ENCODE assay signal across 8 mouse cellular contexts in genomic region chr11:67921827-67922754, GRCm38 (mm10). TPM values are rescaled to one million over a fixed set of nuclear protein-coding genes. Genes with fewer than 3 reads are reported as not detected.
DNase-seq lines count a peak whose midpoint lies in the region; ATAC-seq and TF ChIP-seq lines count a peak whose summit lies in the region.

Gene Usp43 (minus strand): TSS chr11:67922153.

- in situ Hi-C loops in CH12.LX (cut with MboI; ENCODE audit: low pct_ligation_motif_present, low pct_unique_long_range_greater_than_20kb, low sequenced_read_pairs): no loop called here

- dilution Hi-C loops in CH12.LX (cut with MboI; ENCODE audit: extremely low pct_ligation_motif_present, extremely low pct_unique_long_range_greater_than_20kb, low sequenced_read_pairs): no loop called here

- H3K9me3 ChIP-seq in CH12.LX (replicated peaks; ENCODE audit: low read length): no peaks in the 10 kb centered on the region
- no peaks in the 10 kb centered on the region for H3K9me3 ChIP-seq in forebrain, postnatal 0 days (ENCODE audit: low read length)
- no peaks in the 10 kb centered on the region for H3K9me3 ChIP-seq in hindbrain, embryonic 11.5 days (ENCODE audit: control insufficient read depth, low read length)
- no peaks in the 10 kb centered on the region for H3K9me3 ChIP-seq in limb, embryonic 11.5 days (ENCODE audit: control insufficient read depth, low read length)
- H3K9me3 ChIP-seq in midbrain, embryonic 13.5 days: no peaks in the 10 kb centered on the region

- no peaks in the 10 kb centered on the region for H3K36me3 ChIP-seq in CH12.LX (replicated peaks in 1 of 2; ENCODE audit: control insufficient read depth in 1 of 2, insufficient read depth in 1 of 2, low read length in 1 of 2)
- H3K36me3 ChIP-seq in forebrain, postnatal 0 days (ENCODE audit: insufficient read depth): no peaks in the 10 kb centered on the region
- no peaks in the 10 kb centered on the region for H3K36me3 ChIP-seq in hindbrain, embryonic 11.5 days (ENCODE audit: control insufficient read depth, insufficient read depth, low read length)
- H3K36me3 ChIP-seq in limb, embryonic 11.5 days (ENCODE audit: control insufficient read depth, insufficient read depth, low read length): no peaks in the 10 kb centered on the region
- no peaks in the 10 kb centered on the region for H3K36me3 ChIP-seq in midbrain, embryonic 13.5 days
- peaks cover 1% of the 10 kb centered on the region; the same call in 1 of the 2 replicates for H3K36me3 ChIP-seq in testis, adult 2 months (ENCODE audit: control insufficient read depth, insufficient read depth, low read length)

- peaks cover 3 to 35% of the 10 kb centered on the region in 2 experiments; a peak in 3 of 4 replicates for H3K4me1 ChIP-seq in CH12.LX (ENCODE audit: control insufficient read depth in 1 of 2, insufficient read depth in 2 of 2)
- H3K4me1 ChIP-seq in forebrain, postnatal 0 days (ENCODE audit: insufficient read depth): no peaks in the 10 kb centered on the region
- H3K4me1 ChIP-seq in hindbrain, embryonic 11.5 days (replicated peaks; ENCODE audit: control insufficient read depth, insufficient read depth, low read length): no peaks in the 10 kb centered on the region
- 0 out of 2 replicates have a peak, but pooled peaks cover 3% of the 10 kb centered on the region for H3K4me1 ChIP-seq in limb, embryonic 11.5 days (ENCODE audit: control insufficient read depth, insufficient read depth, low read length)
- H3K4me1 ChIP-seq in midbrain, embryonic 13.5 days (replicated peaks): peaks cover 19% of the 10 kb centered on the region
- peaks cover 13% of the 10 kb centered on the region for H3K4me1 ChIP-seq in testis, adult 2 months (ENCODE audit: control insufficient read depth, insufficient read depth, low read length)

- WGBS in forebrain, postnatal 0 days: 3% methylated on average over 73 of the region's 80 CpGs
- under 1% methylated on average over 76 of the region's 80 CpGs for WGBS in hindbrain, embryonic 11.5 days
- under 1% methylated on average over 67 of the region's 80 CpGs for WGBS in limb, embryonic 11.5 days
- WGBS in midbrain, embryonic 13.5 days: under 1% methylated on average over 75 of the region's 80 CpGs

- peak within 1 kb of the TSS; percentile 16 to 46 (median 41) for H3K4me3 ChIP-seq in CH12.LX (replicated peaks in 1 of 3; ENCODE audit: low read depth in 2 of 3, low read length in 2 of 3, poor library complexity in 1 of 3)
- peak within 1 kb of the TSS; percentile 70 for H3K4me3 ChIP-seq in forebrain, postnatal 0 days (ENCODE audit: low read depth, low read length)
- H3K4me3 ChIP-seq in hindbrain, embryonic 11.5 days (ENCODE audit: low read depth, low read length): peak within 1 kb of the TSS; percentile 78
- peak within 1 kb of the TSS; percentile 71 for H3K4me3 ChIP-seq in limb, embryonic 11.5 days (ENCODE audit: low read depth, low read length)
- H3K4me3 ChIP-seq in midbrain, embryonic 13.5 days (replicated peaks): peak within 1 kb of the TSS; percentile 72
- peak within 1 kb of the TSS; percentile 24 for H3K4me3 ChIP-seq in testis, adult 2 months (ENCODE audit: control insufficient read depth, low read depth, low read length)

- H3K9ac ChIP-seq in CH12.LX (ENCODE audit: insufficient read depth, low read depth): no peak within 1 kb of the TSS
- peak within 1 kb of the TSS; percentile 76 for H3K9ac ChIP-seq in forebrain, postnatal 0 days
- peak within 1 kb of the TSS; percentile 61 for H3K9ac ChIP-seq in hindbrain, embryonic 11.5 days (ENCODE audit: low read depth, low read length)
- peak within 1 kb of the TSS; percentile 55 for H3K9ac ChIP-seq in limb, embryonic 11.5 days (ENCODE audit: low read length)
- H3K9ac ChIP-seq in midbrain, embryonic 13.5 days (replicated peaks): peak within 1 kb of the TSS; percentile 70

- peak within 1 kb of the TSS; percentile 96 for H3K4me2 ChIP-seq in CH12.LX (ENCODE audit: insufficient read depth, low read depth, poor library complexity, severe bottlenecking)
- H3K4me2 ChIP-seq in forebrain, postnatal 0 days (ENCODE audit: low read depth): peak within 1 kb of the TSS; percentile 100
- peak within 1 kb of the TSS; percentile 100 for H3K4me2 ChIP-seq in hindbrain, embryonic 11.5 days (replicated peaks; ENCODE audit: low read depth, low read length)
- H3K4me2 ChIP-seq in limb, embryonic 11.5 days (ENCODE audit: low read depth, severe bottlenecking): peak within 1 kb of the TSS; percentile 100
- peak within 1 kb of the TSS; percentile 100 for H3K4me2 ChIP-seq in midbrain, embryonic 13.5 days (replicated peaks)

- H3K79me2 ChIP-seq in CH12.LX (replicated peaks; ENCODE audit: control insufficient read depth, extremely low read depth, insufficient read depth, poor library complexity, severe bottlenecking): no peaks in the 10 kb centered on the region

- peak; percentile 67 for ATAC-seq in forebrain, postnatal 0 days
- ATAC-seq in hindbrain, embryonic 11.5 days (ENCODE audit: low FRiP score): peak; percentile 63
- peak; percentile 76; the same call in 1 of the 2 replicates for ATAC-seq in limb, embryonic 11.5 days (ENCODE audit: insufficient number of reproducible peaks, low FRiP score, low TSS enrichment, low read depth)
- ATAC-seq in midbrain, embryonic 13.5 days: peak; percentile 74
- no peak; the same call in 1 of the 2 replicates for ATAC-seq in megakaryocyte progenitor cell, adult 5-6 weeks (replicated peaks; ENCODE audit: poor library complexity)

- no peak for TF ChIP-seq EP300 in CH12.LX (IDR thresholded peaks at IDR 0.05; ENCODE audit: low read length)

- H3K27ac ChIP-seq in CH12.LX (ENCODE audit: insufficient read depth, low read depth): no peak within 1 kb of the TSS
- H3K27ac ChIP-seq in forebrain, postnatal 0 days (ENCODE audit: low read depth, low read length): peak within 1 kb of the TSS; percentile 45
- no peak within 1 kb of the TSS for H3K27ac ChIP-seq in hindbrain, embryonic 11.5 days (ENCODE audit: low read depth, low read length)
- H3K27ac ChIP-seq in limb, embryonic 11.5 days (replicated peaks; ENCODE audit: low read depth, low read length): no peak within 1 kb of the TSS
- no peak within 1 kb of the TSS for H3K27ac ChIP-seq in midbrain, embryonic 13.5 days
- H3K27ac ChIP-seq in testis, adult 2 months (ENCODE audit: control insufficient read depth, insufficient read depth, low read depth, low read length): peak within 1 kb of the TSS; percentile 29; the same call in 1 of the 2 replicates

- no peak for DNase-seq in CH12.LX (ENCODE audit: extremely low read depth)
- DNase-seq in adrenal gland, adult 8-10 months: peak; percentile 32
- DNase-seq in forebrain, postnatal 0 days: peak; percentile 26
- DNase-seq in hindbrain, embryonic 11.5 days (ENCODE audit: low spot score): peak; percentile 72
- peak; percentile 68 for DNase-seq in limb, embryonic 11.5 days (ENCODE audit: low spot score)

- peaks cover 53% of the 10 kb centered on the region for H3K27me3 ChIP-seq in CH12.LX (replicated peaks)
- peaks cover 10% of the 10 kb centered on the region for H3K27me3 ChIP-seq in forebrain, postnatal 0 days (ENCODE audit: insufficient read depth, low read length)
- H3K27me3 ChIP-seq in hindbrain, embryonic 11.5 days (ENCODE audit: control insufficient read depth, insufficient read depth, low read length): peaks cover 19% of the 10 kb centered on the region
- H3K27me3 ChIP-seq in limb, embryonic 11.5 days (ENCODE audit: control insufficient read depth, insufficient read depth, low read length): peaks cover 21% of the 10 kb centered on the region
- peaks cover 29% of the 10 kb centered on the region for H3K27me3 ChIP-seq in midbrain, embryonic 13.5 days
- no peaks in the 10 kb centered on the region for H3K27me3 ChIP-seq in testis, adult 2 months (ENCODE audit: control insufficient read depth, insufficient read depth, low read length)

- no peak for TF ChIP-seq RAD21 in CH12.LX (IDR thresholded peaks at IDR 0.05; ENCODE audit: low read depth, low read length)

- no peak for TF ChIP-seq CTCF in CH12.LX (conservative IDR thresholded peaks at IDR 0.05 in 1 of 2, IDR thresholded peaks at IDR 0.05 in 1 of 2; ENCODE audit: low read depth in 2 of 2, low read length in 2 of 2)
- TF ChIP-seq CTCF in forebrain, postnatal 0 days (IDR thresholded peaks at IDR 0.05; ENCODE audit: low read depth): no peak
- no peak for TF ChIP-seq CTCF in testis, adult 2 months (IDR thresholded peaks at IDR 0.05; ENCODE audit: control insufficient read depth, insufficient read depth, insufficient replicate concordance, low read depth, low read length)

- TF ChIP-seq POLR2A in CH12.LX (IDR thresholded peaks at IDR 0.05; ENCODE audit: low read depth, low read length): no peak
- TF ChIP-seq POLR2A in testis, adult 2 months (IDR thresholded peaks at IDR 0.05; ENCODE audit: control insufficient read depth, low read depth, low read length): no peak

TF ChIP-seq in CH12.LX, 34 proteins besides CTCF, POLR2A, EP300 and RAD21:
- no peak for TF ChIP-seq ETS1 (conservative IDR thresholded peaks at IDR 0.05; ENCODE audit: low read depth, low read length)
- no peak for TF ChIP-seq POLR2AphosphoS2 (IDR thresholded peaks at IDR 0.05; ENCODE audit: low read depth, low read length)
- TF ChIP-seq E2F4 (IDR thresholded peaks at IDR 0.05; ENCODE audit: insufficient replicate concordance, low read depth, low read length): no peak
- no peak for TF ChIP-seq RCOR1 (conservative IDR thresholded peaks at IDR 0.05; ENCODE audit: low read depth, low read length)
- TF ChIP-seq MYC (IDR thresholded peaks at IDR 0.05; ENCODE audit: low read depth, low read length): no peak
- no peak for TF ChIP-seq ZNF384 (IDR thresholded peaks at IDR 0.05; ENCODE audit: low read depth, low read length)
- TF ChIP-seq KAT2A (IDR thresholded peaks at IDR 0.05; ENCODE audit: insufficient replicate concordance, low read length): no peak

RNA-seq across cellular contexts. Expression of gene Usp43, which starts in this region (rescaled TPM):
- total RNA-seq in CH12.LX (2012; rRNA removed): not detected in 2 replicates
- total RNA-seq in CH12.LX (2014; rRNA removed): not detected in 2 replicates
- polyA plus RNA-seq in CH12.LX (2012; ENCODE audit: insufficient read length, low read depth): not detected in 2 replicates
- total RNA-seq in adrenal gland, adult 8-10 months (2022): 1 to 10 TPM in 3 of 4 experiments, under 1 TPM in 1; 0.52 to 1.5 (median 1.1) TPM
- 7.0 and 12.3 TPM in 2 replicates for total RNA-seq in forebrain, postnatal 0 days (2014; rRNA removed)
- 3.8 and 4.8 TPM in 2 replicates for polyA plus RNA-seq in forebrain, postnatal 0 days (2015; fragmentation: Nextera tagmentation; extraction: Ambion mirVana)
- polyA plus RNA-seq in hindbrain, embryonic 11.5 days (2014; fragmentation: Nextera tagmentation; extraction: Ambion mirVana): 0.98 and 0.99 TPM in 2 replicates
- polyA plus RNA-seq in limb, embryonic 11.5 days (2014; fragmentation: Nextera tagmentation; extraction: Ambion mirVana): 0.72 and 0.96 TPM in 2 replicates
- polyA plus RNA-seq in midbrain, embryonic 13.5 days (2015; fragmentation: Nextera tagmentation; extraction: Ambion mirVana): 0.13 and 0.23 TPM in 2 replicates
- 1.5 and 1.7 TPM in 2 replicates for polyA plus RNA-seq in testis, adult 2 months (2012; rRNA removed)
- not detected in 2 replicates for total RNA-seq in megakaryocyte progenitor cell, adult 5-6 weeks (2015)
- not detected in 2 replicates for total RNA-seq in megakaryocyte progenitor cell, adult 5-6 weeks (2017)

Comparison
In these comparisons a context has a peak if more than half of its experiments do, and no peak if none do; other contexts are left out.
1. Peak in DNase-seq, ATAC-seq, H3K4me3 ChIP-seq, H3K9ac ChIP-seq and H3K4me2 ChIP-seq in hindbrain, embryonic 11.5 days; RNA of the gene not detected or under 1 TPM.
2. Peak in DNase-seq, ATAC-seq, H3K4me3 ChIP-seq, H3K9ac ChIP-seq and H3K4me2 ChIP-seq in limb, embryonic 11.5 days; RNA of the gene not detected or under 1 TPM.
3. Peak in ATAC-seq, H3K4me3 ChIP-seq, H3K9ac ChIP-seq and H3K4me2 ChIP-seq in midbrain, embryonic 13.5 days; RNA of the gene not detected or under 1 TPM.
4. H3K27ac ChIP-seq: peak in forebrain, postnatal 0 days (single experiment) and testis, adult 2 months (single experiment); none in CH12.LX (single experiment), hindbrain, embryonic 11.5 days (single experiment), limb, embryonic 11.5 days (single experiment) and midbrain, embryonic 13.5 days (single experiment).
5. H3K4me3 ChIP-seq: peak in every context shown above with its lines; median percentile 78 in hindbrain, embryonic 11.5 days; 72 in midbrain, embryonic 13.5 days; 71 in limb, embryonic 11.5 days; 70 in forebrain, postnatal 0 days; 41 in CH12.LX; 24 in testis, adult 2 months.
6. Peak in every context shown above with its lines, with median percentiles within 50 percentile points of each other: H3K4me2 ChIP-seq.